Mouse (Mus musculus) kidney, adult 2 months (tissue): Measurements from ENCODE around the gene Nfib. TPM values are rescaled to one million over a fixed set of nuclear protein-coding genes. Genes with fewer than 3 reads are reported as not detected.
A peak's percentile ranks its signal among the peaks of the same experiment; 100 is the strongest.

Experiments
- DNase-seq: peaks from one replicate; pipeline ENCODE4 v3.0.0; 2021
- H3K27ac ChIP-seq: fragments of 200-500 bp; 2 replicates; pipeline ENCODE4 v1.5.1; 2012; ENCODE audit warnings: low read depth, low read length, control low read depth, inconsistent platforms; ENCODE audit not compliant: insufficient read depth
- H3K27me3 ChIP-seq: fragments of 200-500 bp; replicated peaks from 2 replicates; pipeline ENCODE4 v1.6.1; 2012; ENCODE audit warnings: mild to moderate bottlenecking, moderate library complexity, low read length, inconsistent platforms; ENCODE audit not compliant: control insufficient read depth, insufficient read depth
- H3K36me3 ChIP-seq: fragments of 200-500 bp; 2 replicates; pipeline ENCODE4 v1.6.1; 2012; ENCODE audit warnings: mild to moderate bottlenecking, moderate library complexity, low read length, inconsistent platforms; ENCODE audit not compliant: control insufficient read depth, insufficient read depth
- H3K4me1 ChIP-seq: fragments of 200-500 bp; 2 replicates; pipeline ENCODE4 v1.6.1; 2011; ENCODE audit warnings: low read length; ENCODE audit not compliant: control insufficient read depth, insufficient read depth
- H3K4me3 ChIP-seq: fragments of 200-500 bp; 2 replicates; pipeline ENCODE4 v1.5.1; 2011; ENCODE audit warnings: mild to moderate bottlenecking, low read depth, low read length, control low read depth; ENCODE audit not compliant: insufficient read depth
- CTCF ChIP-seq: fragments of 200-500 bp; conservative IDR thresholded peaks from 2 replicates; pipeline ENCODE4 v1.5.1; 2011; ENCODE audit warnings: low read depth, mild to moderate bottlenecking, control low read depth, low read length, moderate library complexity, mixed read lengths; ENCODE audit not compliant: insufficient read depth, insufficient read length
- POLR2A ChIP-seq: fragments of 200-500 bp; IDR thresholded peaks from one replicate; pipeline ENCODE4 v1.6.1; 2011; ENCODE audit warnings: low read depth, low read length, control low read depth
- WGBS: fragments of 180-500 bp; shearing (Covaris S2); methylation state at CpG from one replicate; pipeline ENCODE4 v1.1.7; 2018; 5-methylcytosine and 5-hydroxymethylcytosine counted together
- polyA plus RNA-seq: library from polyadenylated mRNA; depleted of rRNA; stranded (reverse); fragments of >200 nt; gene quantifications from 2 replicates; pipeline ENCODE4 v1.2.3, GENCODE M21; 2012

Gene Nfib
- polyA plus RNA-seq, 1 experiment, result 17.6 TPM

DNA sequence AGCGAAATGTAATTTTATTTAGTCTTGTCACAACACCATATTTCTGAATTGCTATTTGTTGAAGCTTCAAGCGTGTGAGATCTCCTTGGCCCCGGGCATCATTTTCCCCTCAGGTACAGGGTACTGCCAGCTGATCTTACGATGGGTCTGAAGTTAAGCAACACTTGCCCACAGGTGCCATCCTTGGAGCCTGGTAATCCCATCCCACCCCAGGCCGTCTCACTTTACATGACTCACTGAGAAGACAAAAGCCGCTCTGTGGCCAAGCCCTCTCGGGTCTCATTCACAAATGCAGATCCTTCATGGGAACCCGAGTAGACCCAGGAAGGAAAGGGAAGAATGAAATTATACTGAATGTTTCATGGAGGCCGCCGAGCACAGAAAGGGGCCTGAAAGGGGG, 18.5 kb upstream of the Nfib start:
- Histone ChIP-seq H3K36me3 (no peaks in the 10 kb centered on the region), H3K4me1 (no peaks in the 10 kb centered on the region), H3K27me3 (no peaks in the 10 kb centered on the region), H3K4me3 (no peak overlapping the region), H3K27ac (no peak overlapping the region)
- 56% methylated on average over 10 of the region's 10 CpGs for WGBS
- no peak for DNase-seq
- TF ChIP-seq CTCF, result no peak
- TF ChIP-seq POLR2A, result no peak

DNA sequence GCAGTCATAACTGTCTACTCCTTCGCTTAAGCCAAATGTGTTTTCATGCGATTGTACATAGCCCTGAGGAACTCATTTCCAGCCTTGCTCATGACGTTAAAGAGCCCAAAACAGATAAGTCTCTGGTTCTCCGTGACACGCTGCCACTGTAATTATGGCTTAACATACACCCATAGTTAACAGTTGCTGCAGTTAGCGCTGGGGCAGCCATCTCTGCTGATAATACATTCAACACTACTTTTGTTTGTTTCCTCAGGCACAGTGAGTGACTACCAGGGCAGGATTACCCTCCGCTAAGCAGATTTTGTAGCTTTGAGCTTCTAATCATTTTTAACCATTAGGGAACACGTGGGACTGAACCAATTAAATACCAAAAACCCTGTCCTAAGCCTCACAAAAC, 17.5 kb upstream of the Nfib start:
- H3K36me3 ChIP-seq, result no peaks in the 10 kb centered on the region
- no peak for DNase-seq
- TF ChIP-seq POLR2A (no peak), CTCF (no peak)
- no peak overlapping the region for H3K27ac ChIP-seq
- no peaks in the 10 kb centered on the region for H3K27me3 ChIP-seq
- no peak overlapping the region for H3K4me3 ChIP-seq
- 91% methylated on average over 8 of the region's 8 CpGs for WGBS
- no peaks in the 10 kb centered on the region for H3K4me1 ChIP-seq

DNA sequence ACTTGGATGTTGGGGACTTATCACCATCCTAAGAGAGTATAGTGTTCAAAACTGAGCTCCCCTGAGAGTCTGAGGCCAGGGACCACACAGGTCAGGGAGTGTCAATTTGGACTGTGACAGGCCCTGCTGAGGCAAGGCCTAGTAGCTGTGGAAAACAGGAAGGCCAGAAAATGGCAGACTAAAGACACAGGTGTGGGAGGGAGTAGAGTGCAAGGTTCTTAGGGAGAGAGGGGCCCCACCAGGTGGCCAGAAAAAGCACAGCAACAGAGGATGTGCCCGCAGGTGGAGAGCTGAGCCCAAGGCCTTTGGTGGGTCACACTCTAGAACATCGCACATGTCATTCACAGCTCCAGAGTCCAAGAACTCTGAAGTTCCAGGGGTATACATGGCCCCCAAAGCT, 10.3 kb upstream of the Nfib start:
- Histone ChIP-seq H3K27ac (no peak overlapping the region), H3K4me3 (no peak overlapping the region), H3K4me1 (no peaks in the 10 kb centered on the region), H3K36me3 (no peaks in the 10 kb centered on the region), H3K27me3 (no peaks in the 10 kb centered on the region)
- TF ChIP-seq POLR2A, result no peak
- no peak for TF ChIP-seq CTCF
- no peak for DNase-seq
- WGBS, result 97% methylated on average over 2 of the region's 2 CpGs

DNA sequence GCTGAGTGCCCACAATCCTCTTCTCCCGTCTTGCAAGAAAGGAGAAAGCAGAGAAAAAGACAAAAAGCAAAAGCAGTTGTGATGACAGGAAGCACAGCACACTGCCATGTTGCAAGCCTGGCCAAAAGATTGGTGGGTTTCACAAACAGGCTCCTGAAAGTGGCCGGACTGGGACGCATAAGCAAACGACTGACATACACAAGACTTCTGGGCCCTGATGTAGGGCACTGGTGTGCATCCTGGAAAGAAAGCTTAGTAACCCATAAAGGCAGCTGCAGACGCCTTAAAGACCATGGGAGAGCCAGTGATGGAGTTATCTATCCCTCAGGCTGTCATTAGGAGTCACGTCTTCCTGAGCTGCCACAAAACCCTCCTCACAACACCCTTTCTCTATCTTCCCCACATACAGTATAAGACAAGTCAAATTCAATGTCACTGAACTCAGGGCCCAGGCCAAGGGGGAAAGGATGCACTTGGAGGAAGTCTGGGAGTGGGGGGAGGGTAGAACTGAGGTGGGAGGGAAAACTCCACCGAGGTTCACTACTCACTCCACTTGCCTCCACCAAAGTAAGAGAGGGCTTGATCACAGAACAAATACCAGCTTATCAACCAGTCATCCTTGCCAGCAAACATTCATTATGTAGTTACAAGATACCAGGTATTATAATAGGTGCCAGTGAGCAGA, 6.2 kb upstream of the Nfib start:
- 76% methylated on average over 7 of the region's 7 CpGs for WGBS
- Histone ChIP-seq H3K27me3 (no peaks in the 10 kb centered on the region), H3K4me1 (no peaks in the 10 kb centered on the region), H3K4me3 (no peak overlapping the region), H3K27ac (no peak overlapping the region), H3K36me3 (no peaks in the 10 kb centered on the region)
- DNase-seq, result no peak
- TF ChIP-seq POLR2A, result no peak
- no peak for TF ChIP-seq CTCF

DNA sequence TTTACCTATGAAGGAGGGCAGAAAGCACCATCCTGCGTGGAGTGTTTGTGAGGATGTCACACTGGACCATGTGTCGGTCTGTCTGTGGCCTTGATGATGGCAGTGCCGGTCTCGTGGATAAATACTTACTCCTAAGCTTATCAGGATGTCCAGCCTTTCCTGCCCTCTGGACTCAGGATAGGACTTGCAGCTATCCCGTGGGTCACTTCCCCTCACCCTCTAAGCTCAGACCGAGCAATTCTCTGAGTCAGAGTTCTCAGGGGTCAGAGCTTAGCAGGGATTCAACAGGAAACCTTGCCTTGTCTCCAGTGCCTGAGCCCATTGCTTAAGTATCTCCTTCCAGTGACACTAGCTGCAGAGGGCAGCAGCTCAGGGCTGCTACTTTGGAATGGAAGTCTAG, 4.1 kb upstream of the Nfib start:
- Histone ChIP-seq H3K27ac (no peak overlapping the region), H3K4me3 (no peak overlapping the region), H3K36me3 (no peaks in the 10 kb centered on the region), H3K4me1 (no peaks in the 10 kb centered on the region), H3K27me3 (no peaks in the 10 kb centered on the region)
- TF ChIP-seq CTCF (no peak), POLR2A (no peak)
- peak; percentile 9 for DNase-seq
- 65% methylated on average over 6 of the region's 6 CpGs for WGBS

DNA sequence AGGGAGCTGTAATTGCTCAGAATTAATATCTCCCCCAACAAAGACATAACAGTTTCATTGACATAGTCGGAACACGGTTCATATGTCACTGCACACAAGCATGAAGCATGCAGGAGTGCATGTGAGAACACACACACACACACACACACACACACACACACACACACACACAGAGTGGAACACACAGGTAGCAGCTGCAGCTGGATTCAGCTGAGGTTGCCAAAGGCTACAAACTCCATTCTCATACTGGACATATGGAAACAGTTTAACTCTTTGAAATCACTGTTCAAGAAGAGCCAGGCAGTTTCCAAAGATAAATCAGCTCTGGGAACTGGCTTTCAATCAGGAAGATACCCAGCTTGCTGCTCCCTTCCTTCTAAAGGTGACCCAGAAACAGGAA, 462 bp upstream of the Nfib start:
- 79% methylated on average over 2 of the region's 2 CpGs for WGBS
- Histone ChIP-seq H3K4me1 (no peaks in the 10 kb centered on the region), H3K27ac (no peak overlapping the region), H3K4me3 (no peak overlapping the region), H3K36me3 (no peaks in the 10 kb centered on the region), H3K27me3 (no peaks in the 10 kb centered on the region)
- no peak for DNase-seq
- TF ChIP-seq POLR2A (no peak), CTCF (no peak)

DNA sequence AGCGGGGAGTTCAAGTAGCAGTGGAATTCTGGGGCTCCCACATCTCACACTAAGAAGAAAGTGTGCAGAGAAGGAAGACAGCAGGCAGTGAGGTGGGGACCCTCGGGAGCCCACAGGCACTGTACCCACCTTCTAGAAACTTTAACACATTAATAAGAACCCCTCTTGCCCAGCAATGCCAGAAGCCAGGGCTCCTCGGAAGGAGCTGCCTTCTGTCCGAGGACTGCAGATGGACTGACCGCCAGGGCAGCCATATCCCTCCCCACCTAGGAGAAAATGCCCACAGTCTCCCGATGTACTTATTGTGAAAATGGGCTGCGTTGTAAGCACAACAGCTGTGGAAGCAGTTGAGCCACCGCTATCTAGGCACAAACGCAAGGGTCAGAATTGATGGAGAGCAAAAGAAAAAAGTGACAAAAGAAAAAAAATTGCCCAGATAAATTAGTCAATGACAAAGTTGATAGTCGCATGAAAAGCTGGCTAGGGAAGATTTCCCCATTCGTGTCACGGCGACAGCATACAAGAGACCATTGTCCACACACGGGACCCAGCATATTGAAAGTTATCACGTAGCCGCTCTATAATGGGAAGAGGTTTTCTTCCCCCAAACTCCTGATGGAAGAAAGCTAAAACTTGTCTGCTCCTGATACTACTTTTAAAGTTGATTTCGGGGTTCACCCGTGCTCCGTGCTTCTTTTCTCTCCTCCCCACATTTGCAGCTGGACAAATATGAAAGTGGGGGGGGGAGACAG, 1.3 kb downstream of the Nfib start:
- no peaks in the 10 kb centered on the region for H3K36me3 ChIP-seq
- no peaks in the 10 kb centered on the region for H3K27me3 ChIP-seq
- no peak for DNase-seq
- no peaks in the 10 kb centered on the region for H3K4me1 ChIP-seq
- TF ChIP-seq POLR2A, result no peak
- TF ChIP-seq CTCF, result no peak
- no peak overlapping the region for H3K27ac ChIP-seq
- no peak overlapping the region for H3K4me3 ChIP-seq
- WGBS, result 91% methylated on average over 19 of the region's 19 CpGs

DNA sequence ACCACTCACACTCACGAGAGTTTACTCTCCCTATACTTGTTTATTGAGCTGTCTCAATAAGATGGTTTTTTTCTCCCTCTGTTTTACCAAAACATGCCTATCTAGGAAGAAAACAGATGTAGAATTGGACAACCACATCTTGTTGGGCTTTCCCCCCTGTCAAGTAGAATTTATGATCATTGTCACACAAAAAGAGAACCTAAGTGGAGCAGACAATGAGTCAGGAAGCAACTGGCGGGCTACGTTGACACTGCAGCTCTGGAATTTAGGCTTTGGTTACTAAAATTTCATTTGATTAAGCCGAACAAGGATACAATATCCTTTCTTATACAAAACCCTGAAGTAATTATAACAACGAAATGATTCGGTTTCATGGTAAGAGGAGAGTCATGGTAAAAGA, 2.7 kb downstream of the Nfib start:
- no peak overlapping the region for H3K27ac ChIP-seq
- no peak overlapping the region for H3K4me3 ChIP-seq
- WGBS, result 42% methylated on average over 6 of the region's 6 CpGs
- no peaks in the 10 kb centered on the region for H3K27me3 ChIP-seq
- no peaks in the 10 kb centered on the region for H3K4me1 ChIP-seq
- no peaks in the 10 kb centered on the region for H3K36me3 ChIP-seq
- DNase-seq, result no peak
- TF ChIP-seq CTCF, result no peak
- no peak for TF ChIP-seq POLR2A
